Mouse (Mus musculus) left cerebral cortex, postnatal 25 days (tissue): ENCODE measurements around the gene Smyd5. TPM values are rescaled to one million over a fixed set of nuclear protein-coding genes. Genes with fewer than 3 reads are reported as not detected.

Experiments used
- DNase-seq, 2 experiments: peaks; one replicate each; pipeline ENCODE4 v3.0.0; 2022; ENCODE audit warnings: low spot score in 2 of 2, mixed read lengths in 1 of 2
- intact Hi-C: fragments of 180-260 bp; cut with DNase I; formaldehyde crosslinking; loops from one replicate; pipeline ENCODE4 v1.15.1; 2025
- total RNA-seq, 2 experiments: library from RNA; stranded (reverse); gene quantifications; 2 replicates each; pipeline ENCODE4 v1.2.3; 2021

Gene Smyd5
- total RNA-seq, 2 experiments from 2014 or later = 38.6 to 39.4 TPM

GRCm38 (mm10) chr6:85483843-85484721 lies 52.3 kb downstream of the Smyd5 start:
- no peak for DNase-seq
- intact Hi-C loops = no loop called here

- intact Hi-C loops = no loop called here
- no peak for DNase-seq
Measured at GRCm38 (mm10) chr6:85485738-85486137, 53.9 kb downstream of the Smyd5 start.

GRCm38 (mm10) chr6:85488510-85488909 lies 56.7 kb downstream of the Smyd5 start:
- intact Hi-C loops = no loop called here
- no peak for DNase-seq

GRCm38 (mm10) chr6:85489717-85490116 lies 57.9 kb downstream of the Smyd5 start:
- intact Hi-C loops = no loop called here
- no peak for DNase-seq

- DNase-seq = no peak
- intact Hi-C loops = no loop called here
Measured at GRCm38 (mm10) chr6:85490252-85490651, 58.5 kb downstream of the Smyd5 start.

GRCm38 (mm10) chr6:85491606-85492005 lies 59.8 kb downstream of the Smyd5 start:
- intact Hi-C loops = no loop called here
- no peak for DNase-seq

Other genes starting within 250 kb of the Smyd5 start
- 10 to 100 TPM; 33.6 to 33.7 TPM for gene Emx1, start 244.6 kb upstream of the Smyd5 start, total RNA-seq
- 100 to 1,000 TPM; 165 TPM for gene Sfxn5, start 98.6 kb upstream of the Smyd5 start, total RNA-seq
- 10 to 100 TPM; 65.7 to 66.8 TPM for gene Rab11fip5, start 57.4 kb upstream of the Smyd5 start, total RNA-seq
- gene Noto, start 8.1 kb upstream of the Smyd5 start, total RNA-seq = not detected
- 100 to 1,000 TPM; 206 to 214 TPM for gene Cct7, start 19.5 kb downstream of the Smyd5 start, total RNA-seq
- 10 to 100 TPM; 25.6 to 28.5 TPM for gene Pradc1, start 20.0 kb downstream of the Smyd5 start, total RNA-seq
- 100 to 1,000 TPM; 109 to 112 TPM for gene Fbxo41, start 71.0 kb downstream of the Smyd5 start, total RNA-seq
- gene Egr4, start 81.6 kb downstream of the Smyd5 start, total RNA-seq = 10 to 100 TPM; 52.8 to 54.4 TPM
- gene Alms1, start 155.5 kb downstream of the Smyd5 start, total RNA-seq = 1 to 10 TPM; 8.1 to 9.8 TPM